Mouse (Mus musculus): ENCODE results near the gene Fis1. TPM values are rescaled to one million over a fixed set of nuclear protein-coding genes. Genes with fewer than 3 reads are reported as not detected.
"Not testable (repeated sequence)": the region's sequence is repeated elsewhere in the genome, so short reads cannot be mapped to it uniquely, and the experiment has no call there.

The Fis1 gene
- polyA plus RNA-seq, 1 experiment from 2014 or later, result 425 TPM

DNA sequence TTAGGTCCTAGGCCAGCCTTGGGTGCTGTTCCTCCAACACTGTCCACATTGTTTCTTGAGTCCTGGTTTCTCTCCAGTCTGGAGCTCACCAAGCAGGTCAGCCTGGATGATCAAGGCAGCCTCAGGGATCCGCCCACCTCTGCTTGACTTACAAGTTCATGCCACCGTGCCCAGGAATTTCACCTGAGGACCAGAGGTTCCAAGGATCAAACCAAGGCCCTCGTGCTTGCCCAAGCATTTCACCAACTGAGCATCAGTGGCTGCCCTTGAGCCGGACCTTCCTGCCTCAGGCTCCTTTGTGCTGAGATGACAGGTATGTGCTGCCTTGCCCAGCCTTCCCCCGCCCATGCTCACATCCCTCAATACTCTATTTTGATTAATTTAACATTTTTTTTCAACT is 15.5 kb upstream of the Fis1 start:
- DNase-seq (ENCODE audit: low spot score) (no peak), ATAC-seq (ENCODE audit: low FRiP score) (no peak)
- no peaks in the 10 kb centered on the region for H3K27me3 ChIP-seq (ENCODE audit: control insufficient read depth, insufficient read depth, low read length)
- no peak overlapping the region for H3K4me3 ChIP-seq (replicated peaks; ENCODE audit: low read length)
- no peaks in the 10 kb centered on the region for H3K36me3 ChIP-seq (replicated peaks; ENCODE audit: control insufficient read depth, insufficient read depth)
- H3K4me2 ChIP-seq (replicated peaks), result no peak overlapping the region
- H3K4me1 ChIP-seq (replicated peaks; ENCODE audit: control insufficient read depth, insufficient read depth, low read length), result no peaks in the 10 kb centered on the region
- H3K9me3 ChIP-seq (ENCODE audit: control insufficient read depth, low read length), result no peaks in the 10 kb centered on the region
- no peak overlapping the region for H3K9ac ChIP-seq
- 95% methylated on average over 5 of the region's 5 CpGs for WGBS
- H3K27ac ChIP-seq, result no peak overlapping the region

DNA sequence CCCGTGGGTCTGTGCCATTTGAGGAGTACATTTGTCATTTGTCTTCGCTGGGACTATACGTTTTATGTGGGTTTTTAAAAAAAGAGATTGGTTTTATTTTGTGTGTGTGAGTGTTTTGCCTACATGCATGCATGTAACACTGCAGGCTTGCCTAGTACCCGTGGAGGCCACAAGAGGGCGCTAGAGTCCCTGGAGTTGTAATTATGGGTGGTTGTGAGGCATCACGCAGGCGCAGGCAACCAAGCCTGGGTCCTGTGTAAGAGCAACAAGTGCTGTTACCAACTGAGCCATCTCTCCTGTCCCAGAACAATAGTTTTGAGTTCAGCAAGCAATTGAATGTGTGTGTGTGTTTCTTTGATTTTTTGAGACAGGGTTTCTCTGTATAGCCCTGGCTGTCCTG is 13.8 kb upstream of the Fis1 start:
- DNase-seq (ENCODE audit: low spot score) (no peak), ATAC-seq (ENCODE audit: low FRiP score) (no peak)
- no peak overlapping the region for H3K9ac ChIP-seq
- H3K4me1 ChIP-seq (replicated peaks; ENCODE audit: control insufficient read depth, insufficient read depth, low read length), result no peaks in the 10 kb centered on the region
- H3K36me3 ChIP-seq (replicated peaks; ENCODE audit: control insufficient read depth, insufficient read depth), result no peaks in the 10 kb centered on the region
- no peak overlapping the region for H3K4me3 ChIP-seq (replicated peaks; ENCODE audit: low read length)
- no peak overlapping the region for H3K27ac ChIP-seq
- no peak overlapping the region for H3K4me2 ChIP-seq (replicated peaks)
- WGBS, result 68% methylated on average over 7 of the region's 7 CpGs
- no peaks in the 10 kb centered on the region for H3K9me3 ChIP-seq (ENCODE audit: control insufficient read depth, low read length)
- H3K27me3 ChIP-seq (ENCODE audit: control insufficient read depth, insufficient read depth, low read length), result no peaks in the 10 kb centered on the region

DNA sequence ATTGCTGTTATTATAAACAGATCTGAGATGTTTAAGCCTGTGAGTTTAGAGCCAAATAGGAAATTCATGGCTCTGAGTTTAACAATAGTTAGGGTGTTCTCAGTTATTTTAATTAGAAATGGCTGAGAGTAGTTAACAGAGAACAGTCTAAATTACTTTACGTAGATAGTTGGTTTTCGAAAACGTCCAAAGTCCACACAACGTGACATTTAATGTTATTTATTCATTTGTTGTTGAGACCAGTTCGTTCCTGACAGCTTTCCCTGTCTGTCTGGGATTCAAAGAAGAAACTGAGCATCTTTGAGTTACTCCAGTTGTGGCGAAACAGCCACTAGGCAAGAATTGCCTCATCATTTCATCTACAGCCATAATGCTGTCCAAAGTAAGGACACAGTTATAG is 13.0 kb upstream of the Fis1 start:
- H3K4me1 ChIP-seq (replicated peaks; ENCODE audit: control insufficient read depth, insufficient read depth, low read length); H3K36me3 ChIP-seq (replicated peaks; ENCODE audit: control insufficient read depth, insufficient read depth); H3K9ac ChIP-seq; ATAC-seq (ENCODE audit: low FRiP score); H3K9me3 ChIP-seq (ENCODE audit: control insufficient read depth, low read length); DNase-seq (ENCODE audit: low spot score); H3K27me3 ChIP-seq (ENCODE audit: control insufficient read depth, insufficient read depth, low read length); H3K4me2 ChIP-seq (replicated peaks); H3K27ac ChIP-seq; H3K4me3 ChIP-seq (replicated peaks; ENCODE audit: low read length): not testable (repeated sequence)
- WGBS, result 90% methylated on average over 6 of the region's 6 CpGs

DNA sequence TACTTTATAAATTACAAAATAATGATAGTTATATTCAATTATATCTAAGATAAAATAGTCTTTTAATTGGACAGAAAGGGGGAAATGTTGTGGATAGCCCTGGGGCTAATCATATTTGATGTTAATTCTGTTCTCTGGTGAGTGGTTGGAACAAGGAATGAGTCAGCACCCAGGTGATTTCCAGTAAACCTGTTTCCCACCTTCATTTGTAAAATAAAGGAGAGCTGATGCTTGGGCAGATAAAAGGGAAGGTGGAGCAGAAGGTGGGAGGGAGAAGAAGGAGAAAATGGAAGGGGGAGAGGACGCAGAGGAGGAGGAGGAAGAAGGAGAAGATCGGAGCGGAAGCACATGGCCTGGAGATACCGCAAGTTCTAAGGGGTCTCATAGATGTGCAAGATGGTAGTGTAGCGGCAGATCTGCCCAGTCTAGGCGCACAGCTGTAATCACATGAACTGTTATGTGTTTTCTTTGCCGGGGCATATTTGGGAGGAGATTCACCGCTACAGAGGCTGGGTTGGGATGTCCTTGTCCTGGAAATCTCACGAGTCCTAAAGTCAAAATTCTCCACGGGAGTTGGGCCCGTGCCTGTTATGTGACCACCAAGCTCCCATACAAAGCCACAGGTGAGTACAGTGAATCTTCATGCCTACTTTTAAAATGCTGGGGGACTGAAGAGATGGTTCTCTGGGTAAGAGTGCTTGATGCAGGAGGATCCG is 12.1 kb upstream of the Fis1 start:
- Histone ChIP-seq H3K4me2 (replicated peaks) (no peak overlapping the region), H3K9ac (no peak overlapping the region), H3K27me3 (ENCODE audit: control insufficient read depth, insufficient read depth, low read length) (no peaks in the 10 kb centered on the region), H3K4me3 (replicated peaks; ENCODE audit: low read length) (no peak overlapping the region), H3K27ac (no peak overlapping the region), H3K36me3 (replicated peaks; ENCODE audit: control insufficient read depth, insufficient read depth) (no peaks in the 10 kb centered on the region), H3K4me1 (replicated peaks; ENCODE audit: control insufficient read depth, insufficient read depth, low read length) (no peaks in the 10 kb centered on the region), H3K9me3 (ENCODE audit: control insufficient read depth, low read length) (no peaks in the 10 kb centered on the region)
- DNase-seq (ENCODE audit: low spot score) (no peak), ATAC-seq (ENCODE audit: low FRiP score) (no peak)
- WGBS, result 89% methylated on average over 12 of the region's 12 CpGs

DNA sequence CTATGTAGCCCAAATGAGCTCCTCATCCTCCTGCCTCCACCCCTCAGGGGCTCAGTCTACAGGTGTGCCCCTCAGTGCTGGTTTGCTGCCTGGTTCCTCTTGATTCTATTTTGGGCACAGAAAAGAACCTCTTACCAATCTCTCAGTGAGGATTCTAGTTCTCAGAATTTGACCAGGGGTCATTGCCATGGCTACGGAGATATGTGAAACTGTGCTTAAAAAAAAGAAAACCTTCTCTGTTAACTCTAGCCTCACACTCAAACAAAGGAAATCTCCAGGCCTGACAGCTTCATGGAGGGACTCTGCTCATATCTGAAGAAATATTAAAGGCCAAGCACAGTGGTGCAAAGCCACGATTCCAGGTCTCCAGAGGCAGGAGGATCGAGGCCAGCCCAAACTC is 10.3 kb upstream of the Fis1 start:
- no peaks in the 10 kb centered on the region for H3K36me3 ChIP-seq (replicated peaks; ENCODE audit: control insufficient read depth, insufficient read depth)
- H3K9ac ChIP-seq, result no peak overlapping the region
- H3K4me1 ChIP-seq (replicated peaks; ENCODE audit: control insufficient read depth, insufficient read depth, low read length), result no peaks in the 10 kb centered on the region
- H3K27me3 ChIP-seq (ENCODE audit: control insufficient read depth, insufficient read depth, low read length), result no peaks in the 10 kb centered on the region
- H3K4me3 ChIP-seq (replicated peaks; ENCODE audit: low read length), result no peak overlapping the region
- ATAC-seq (ENCODE audit: low FRiP score), result no peak
- no peak for DNase-seq (ENCODE audit: low spot score)
- H3K9me3 ChIP-seq (ENCODE audit: control insufficient read depth, low read length), result no peaks in the 10 kb centered on the region
- WGBS, result 77% methylated on average over 3 of the region's 3 CpGs
- H3K27ac ChIP-seq, result no peak overlapping the region
- no peak overlapping the region for H3K4me2 ChIP-seq (replicated peaks)

DNA sequence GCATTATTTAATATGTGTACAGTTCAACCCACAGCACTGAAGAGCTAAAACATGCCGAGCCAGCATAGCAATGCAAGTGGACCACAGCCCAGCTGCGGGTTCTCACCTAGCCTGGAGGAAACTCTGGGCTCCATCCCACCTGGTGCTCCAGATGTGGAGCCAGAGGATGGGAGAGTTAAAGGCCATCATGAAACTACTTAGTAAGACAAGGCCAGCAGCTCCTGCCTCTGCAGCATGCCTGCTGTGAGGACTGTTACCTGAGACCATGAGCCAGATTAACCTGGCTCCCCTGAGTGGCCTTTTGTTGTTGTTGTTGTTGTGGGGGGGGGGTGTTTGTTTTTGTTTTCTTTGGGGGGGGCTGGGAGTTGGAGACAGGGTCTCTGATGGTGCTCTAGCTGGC is 9.7 kb upstream of the Fis1 start:
- no peaks in the 10 kb centered on the region for H3K27me3 ChIP-seq (ENCODE audit: control insufficient read depth, insufficient read depth, low read length)
- ATAC-seq (ENCODE audit: low FRiP score) (no peak), DNase-seq (ENCODE audit: low spot score) (no peak)
- H3K27ac ChIP-seq, result no peak overlapping the region
- no peaks in the 10 kb centered on the region for H3K9me3 ChIP-seq (ENCODE audit: control insufficient read depth, low read length)
- 81% methylated on average over 2 of the region's 2 CpGs for WGBS
- H3K4me1 ChIP-seq (replicated peaks; ENCODE audit: control insufficient read depth, insufficient read depth, low read length), result no peaks in the 10 kb centered on the region
- H3K9ac ChIP-seq, result no peak overlapping the region
- H3K36me3 ChIP-seq (replicated peaks; ENCODE audit: control insufficient read depth, insufficient read depth), result no peaks in the 10 kb centered on the region
- no peak overlapping the region for H3K4me3 ChIP-seq (replicated peaks; ENCODE audit: low read length)
- H3K4me2 ChIP-seq (replicated peaks), result no peak overlapping the region

DNA sequence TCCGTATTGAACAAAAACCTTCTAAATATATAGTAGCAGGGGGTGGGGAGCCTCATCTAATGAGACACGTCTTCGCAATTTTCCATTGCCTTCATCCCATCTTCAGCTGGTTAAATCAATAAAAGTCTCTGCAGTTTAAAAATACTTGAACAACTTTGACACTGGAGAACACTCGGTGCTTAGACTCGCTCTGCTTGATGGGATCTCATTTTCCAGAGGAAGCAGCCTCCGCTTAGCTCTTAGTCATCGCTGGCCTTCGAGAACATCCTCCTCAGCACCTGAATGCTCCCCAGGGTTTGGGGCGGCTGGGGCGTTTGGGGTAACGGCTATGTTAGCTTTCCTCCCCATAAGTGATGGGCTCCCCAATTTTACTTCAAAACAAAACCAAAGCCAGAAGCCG is 8.0 kb upstream of the Fis1 start:
- Histone ChIP-seq H3K36me3 (replicated peaks; ENCODE audit: control insufficient read depth, insufficient read depth) (no peaks in the 10 kb centered on the region), H3K4me2 (replicated peaks) (no peak overlapping the region), H3K27me3 (ENCODE audit: control insufficient read depth, insufficient read depth, low read length) (no peaks in the 10 kb centered on the region), H3K9ac (no peak overlapping the region), H3K9me3 (ENCODE audit: control insufficient read depth, low read length) (no peaks in the 10 kb centered on the region), H3K4me3 (replicated peaks; ENCODE audit: low read length) (no peak overlapping the region), H3K27ac (no peak overlapping the region), H3K4me1 (replicated peaks; ENCODE audit: control insufficient read depth, insufficient read depth, low read length) (no peaks in the 10 kb centered on the region)
- DNase-seq (ENCODE audit: low spot score), result no peak
- WGBS, result 85% methylated on average over 12 of the region's 12 CpGs
- ATAC-seq (ENCODE audit: low FRiP score), result no peak

DNA sequence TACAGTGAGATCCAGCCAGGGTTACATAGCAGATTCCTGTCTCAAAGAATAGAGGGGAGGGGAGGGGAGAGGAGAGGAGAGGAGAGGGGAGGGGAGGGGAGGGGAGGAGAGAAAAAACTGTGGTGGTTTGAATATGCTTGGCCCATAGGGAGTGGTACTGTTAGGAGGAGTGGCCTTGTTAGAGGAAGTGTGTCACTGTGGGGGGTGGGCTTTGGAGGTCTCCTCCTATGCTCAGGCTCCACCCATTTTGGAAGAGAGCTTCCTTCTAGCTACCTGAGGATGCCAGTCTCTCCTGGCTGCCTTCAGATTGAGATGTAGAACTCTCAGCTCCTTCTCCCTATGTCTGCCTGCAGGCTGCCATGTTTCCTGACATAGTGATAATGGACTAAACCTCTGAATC is 5.2 kb upstream of the Fis1 start:
- Histone ChIP-seq H3K4me1 (replicated peaks; ENCODE audit: control insufficient read depth, insufficient read depth, low read length) (0 out of 2 replicates have a peak, but pooled peaks cover 5% of the 10 kb centered on the region), H3K27me3 (ENCODE audit: control insufficient read depth, insufficient read depth, low read length) (no peaks in the 10 kb centered on the region), H3K4me2 (replicated peaks) (no peak overlapping the region), H3K36me3 (replicated peaks; ENCODE audit: control insufficient read depth, insufficient read depth) (no peaks in the 10 kb centered on the region), H3K4me3 (replicated peaks; ENCODE audit: low read length) (no peak overlapping the region), H3K9me3 (ENCODE audit: control insufficient read depth, low read length) (no peaks in the 10 kb centered on the region), H3K9ac (no peak overlapping the region), H3K27ac (no peak overlapping the region)
- DNase-seq (ENCODE audit: low spot score) (no peak), ATAC-seq (ENCODE audit: low FRiP score) (no peak)

DNA sequence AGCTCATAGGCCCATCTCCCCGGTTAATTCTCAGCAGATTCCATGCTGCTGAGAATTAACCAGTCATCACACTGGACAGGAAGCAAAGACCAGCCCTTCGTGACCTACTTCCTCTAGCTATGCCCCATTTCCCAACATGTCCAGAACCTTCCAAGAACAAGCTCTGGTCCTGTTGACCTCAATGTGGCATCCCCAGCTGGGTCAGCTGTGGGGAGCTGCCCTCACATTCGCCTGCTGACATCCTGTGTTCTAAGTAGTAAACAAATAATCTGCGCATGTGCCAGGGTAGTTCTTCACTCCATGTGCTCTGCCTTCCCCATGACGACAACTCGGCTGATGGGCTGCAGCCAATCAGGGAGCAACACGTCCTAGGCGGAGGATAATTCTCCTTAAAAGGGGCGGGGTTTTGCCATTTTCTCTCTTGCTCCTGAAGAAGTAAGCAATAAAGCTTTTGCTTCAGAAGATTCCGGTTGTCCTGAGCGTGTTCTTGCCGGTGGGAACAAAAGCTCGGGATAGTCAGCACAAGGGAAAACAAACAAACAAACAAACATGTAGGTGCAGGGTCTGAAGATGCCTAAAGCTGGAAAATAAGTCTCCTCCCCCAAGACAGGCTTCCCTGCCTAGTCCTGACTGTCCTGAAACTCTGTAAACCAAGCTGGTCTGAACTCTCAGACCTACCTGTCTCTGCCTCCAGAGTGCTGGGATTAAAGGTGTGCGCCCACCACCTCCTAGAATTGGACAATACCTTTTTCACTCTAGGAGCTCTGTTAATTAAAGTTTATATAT is 3.3 kb upstream of the Fis1 start:
- not testable (repeated sequence) for H3K4me2 ChIP-seq (replicated peaks); ATAC-seq (ENCODE audit: low FRiP score); H3K9me3 ChIP-seq (ENCODE audit: control insufficient read depth, low read length); H3K9ac ChIP-seq; DNase-seq (ENCODE audit: low spot score); H3K36me3 ChIP-seq (replicated peaks; ENCODE audit: control insufficient read depth, insufficient read depth); H3K4me3 ChIP-seq (replicated peaks; ENCODE audit: low read length); H3K27me3 ChIP-seq (ENCODE audit: control insufficient read depth, insufficient read depth, low read length); H3K27ac ChIP-seq
- H3K4me1 ChIP-seq (replicated peaks; ENCODE audit: control insufficient read depth, insufficient read depth, low read length), result peaks cover 16% of the 10 kb centered on the region
- 88% methylated on average over 12 of the region's 14 CpGs for WGBS

All from hindbrain, embryonic 14.5 days (tissue).